Mouse (Mus musculus) urinary bladder, adult 18-20 months (tissue): ENCODE data around the gene Ralgps2.

Source experiments
- DNase-seq, 2 experiments: peaks; one replicate each; pipeline ENCODE4 v3.0.0; 2022; ENCODE audit warnings: low spot score in 2 of 2, mixed read lengths in 2 of 2

Gene Ralgps2

GRCm38 (mm10) chr1:156955926-156956760, 16.7 kb upstream of the Ralgps2 start:
- DNase-seq: no peak

DNA sequence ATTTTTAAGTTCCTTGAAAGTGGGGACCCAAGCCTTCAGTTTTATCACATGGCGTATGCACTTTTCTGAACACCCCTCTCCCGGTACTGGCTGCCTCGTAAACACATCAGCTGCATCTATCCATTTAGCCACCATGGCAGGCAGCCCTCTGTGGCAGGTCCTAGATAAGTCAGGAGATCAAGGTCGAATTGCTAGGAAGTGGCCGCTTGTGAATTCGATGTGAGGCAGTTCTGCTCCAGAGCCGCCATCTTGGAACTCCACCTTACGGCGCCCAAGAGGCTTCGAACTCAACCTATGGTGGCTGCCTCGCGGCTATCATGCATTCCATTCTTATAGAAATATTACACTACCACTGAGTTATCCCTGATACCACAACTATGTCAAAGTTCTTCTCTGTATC, 14.8 kb upstream of the Ralgps2 start:
- DNase-seq: no peak

GRCm38 (mm10) chr1:156950354-156950753, 10.9 kb upstream of the Ralgps2 start:
- no peak for DNase-seq

DNA sequence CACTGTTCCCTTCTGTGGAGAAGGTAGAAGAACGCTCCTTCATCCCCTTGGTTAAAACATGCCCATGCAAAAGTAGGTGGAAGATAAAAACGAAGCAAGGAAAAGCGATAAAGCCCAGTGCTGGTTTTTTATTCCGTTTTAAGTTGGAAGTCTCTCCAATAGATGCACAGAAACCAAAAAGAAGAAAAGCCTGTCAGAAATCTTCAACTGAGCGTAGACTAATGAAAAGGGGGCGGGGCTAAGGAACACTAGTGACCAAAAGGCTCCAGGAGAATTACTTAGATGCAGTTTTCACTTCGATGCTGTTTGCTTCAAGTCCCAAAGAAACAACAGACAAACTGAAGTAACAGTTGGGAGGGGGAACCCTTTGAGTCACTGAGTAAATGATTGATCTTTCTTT, 1.2 kb upstream of the Ralgps2 start:
- no peak for DNase-seq

DNA sequence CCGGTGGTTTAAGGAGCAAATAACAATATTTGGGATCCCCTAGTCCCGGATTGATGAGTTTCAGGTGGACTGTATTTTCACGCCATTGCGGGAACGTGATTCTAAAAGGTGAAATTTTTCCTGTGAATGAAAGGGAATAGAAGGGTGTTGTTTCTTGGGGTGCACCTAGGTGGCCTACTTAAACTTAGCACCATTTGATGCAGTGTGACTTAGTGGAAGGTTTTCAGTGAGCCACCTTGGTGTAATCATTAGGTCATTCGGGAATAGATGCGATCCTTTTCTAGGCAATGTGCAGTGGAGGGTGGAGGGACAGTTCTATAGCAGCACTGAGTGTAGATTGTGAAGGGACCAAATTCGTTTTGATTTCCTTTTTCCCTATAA, 706 bp upstream of the Ralgps2 start:
- no peak for DNase-seq

DNA sequence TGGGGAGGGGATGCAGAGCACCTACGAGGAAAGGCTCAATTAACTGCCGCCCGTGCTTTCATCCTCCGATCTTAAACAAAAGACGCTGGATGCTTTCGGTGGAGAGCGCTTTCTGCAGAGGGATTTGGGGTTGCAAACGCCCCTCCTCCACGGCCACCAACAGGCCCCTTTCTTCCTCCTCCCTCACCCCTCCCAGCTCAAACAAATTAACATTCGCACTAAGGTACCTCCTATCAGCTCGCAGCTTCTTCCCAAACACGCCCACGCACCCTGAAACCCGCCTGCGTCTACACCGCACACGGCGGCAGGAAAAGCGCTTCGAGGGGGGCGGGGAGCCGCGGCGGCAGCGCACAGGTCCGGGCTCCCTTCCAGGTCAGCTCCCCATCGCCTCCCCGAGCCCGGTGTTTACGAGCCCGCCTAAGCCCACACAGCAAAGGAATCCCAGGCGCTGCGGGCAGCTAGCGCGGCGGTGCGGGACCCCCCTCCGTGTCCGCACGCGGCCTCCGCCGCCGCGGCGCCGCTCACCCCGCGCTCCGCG, 652 bp downstream of the Ralgps2 start:
- peak; percentile 47 to 57 for DNase-seq

GRCm38 (mm10) chr1:156937436-156937835, 2.0 kb downstream of the Ralgps2 start:
- DNase-seq: no peak

GRCm38 (mm10) chr1:156933712-156934111, 5.7 kb downstream of the Ralgps2 start:
- DNase-seq: no peak

- DNase-seq: no peak
Observed at GRCm38 (mm10) chr1:156932036-156932774, 7.2 kb downstream of the Ralgps2 start.

GRCm38 (mm10) chr1:156931106-156931870, 8.1 kb downstream of the Ralgps2 start:
- no peak for DNase-seq

DNA sequence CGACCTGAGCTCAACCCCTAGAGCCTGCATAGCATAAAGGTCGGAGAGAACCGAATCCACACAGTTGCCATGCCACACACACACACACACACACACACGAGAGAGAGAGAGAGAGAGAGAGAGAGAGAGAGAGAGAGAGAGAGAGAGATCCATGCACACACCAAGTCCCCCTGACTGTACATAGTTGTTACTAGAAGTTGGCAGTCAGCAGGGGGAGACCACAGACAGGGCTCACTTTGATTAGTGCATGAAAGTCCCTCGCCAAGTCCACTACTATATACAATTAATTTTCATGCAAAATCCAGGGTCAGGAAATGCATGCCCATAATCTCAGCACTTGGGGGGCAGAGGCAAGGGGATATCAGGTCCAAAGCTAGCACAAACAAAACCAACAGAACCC, 9.2 kb downstream of the Ralgps2 start:
- DNase-seq: no peak

DNA sequence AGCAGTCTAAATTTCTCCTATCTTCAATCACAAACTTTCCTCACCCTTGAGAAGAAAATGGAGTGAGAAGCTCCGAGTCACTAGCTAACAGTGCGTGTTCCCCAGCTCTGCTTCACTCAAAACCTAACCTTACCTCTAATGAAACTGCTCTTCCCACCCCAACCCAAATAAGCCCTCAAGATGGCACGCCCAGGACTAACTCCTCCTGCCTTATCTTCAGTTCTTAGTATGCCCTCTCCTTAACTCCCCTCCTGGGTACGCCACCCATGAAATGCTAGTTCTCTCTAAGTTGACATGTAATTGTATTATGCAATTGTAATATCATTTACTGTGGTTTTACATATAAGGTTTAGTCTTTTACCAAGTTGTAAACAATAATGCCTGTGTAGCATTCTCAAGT, 11.2 kb downstream of the Ralgps2 start:
- no peak for DNase-seq

- DNase-seq: no peak
Observed at GRCm38 (mm10) chr1:156923511-156923910, 15.9 kb downstream of the Ralgps2 start.

GRCm38 (mm10) chr1:156922921-156923320, 16.5 kb downstream of the Ralgps2 start:
- no peak for DNase-seq

DNA sequence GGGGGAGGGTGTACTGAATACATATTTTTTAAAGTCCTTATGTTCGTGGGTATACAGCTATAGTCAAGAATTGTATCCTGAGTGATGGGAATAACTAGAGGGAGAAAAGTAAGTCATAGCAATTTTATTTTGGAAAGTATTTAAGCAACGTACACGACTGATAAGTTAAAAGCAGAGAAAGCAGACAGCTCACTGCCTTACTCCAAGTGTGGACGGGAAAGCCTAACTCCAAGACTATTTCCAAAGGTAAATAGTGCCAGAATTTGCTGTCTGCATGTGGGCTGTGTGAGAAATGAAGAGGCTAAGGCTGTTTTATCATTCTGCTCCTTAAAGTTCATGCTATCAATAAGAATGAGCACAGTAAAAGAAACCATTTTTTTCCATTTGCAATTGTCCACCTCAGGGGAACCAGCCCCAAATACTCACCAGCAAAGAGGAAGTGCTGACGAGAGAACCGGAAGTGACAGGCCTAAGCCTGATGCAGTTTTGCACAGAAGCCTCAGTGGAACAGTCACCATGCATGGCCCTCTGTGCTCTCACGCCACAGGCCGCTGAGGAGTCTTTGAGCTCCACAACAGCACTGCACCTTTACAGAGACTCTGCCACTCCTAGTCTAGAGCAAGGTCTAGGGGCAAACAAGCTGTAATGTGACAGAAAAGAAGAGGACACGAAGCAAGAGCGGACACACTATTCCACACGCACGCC, 18.0 kb downstream of the Ralgps2 start:
- DNase-seq: no peak

DNA sequence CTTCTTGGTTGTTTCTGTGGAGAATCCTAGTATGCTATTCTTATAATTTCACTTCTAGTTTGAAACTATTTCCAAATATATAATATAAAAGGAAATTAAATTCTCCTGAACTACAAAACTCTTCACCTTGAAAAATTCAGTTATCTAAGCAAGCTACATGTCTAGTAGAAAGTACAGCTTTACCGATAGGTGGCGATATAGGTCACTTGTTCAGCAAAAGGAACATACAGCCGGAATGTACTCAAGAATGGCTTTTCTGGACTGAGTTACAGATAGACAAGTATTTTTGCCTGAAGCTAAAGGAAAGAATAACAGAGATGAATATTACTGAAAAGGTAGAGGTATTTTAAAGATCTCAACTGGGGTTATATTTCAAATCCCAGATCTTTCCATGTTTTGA, 22.0 kb downstream of the Ralgps2 start:
- DNase-seq: no peak

- no peak for DNase-seq
Observed at GRCm38 (mm10) chr1:156916361-156916760, 23.1 kb downstream of the Ralgps2 start.

GRCm38 (mm10) chr1:156914942-156915341, 24.5 kb downstream of the Ralgps2 start:
- no peak for DNase-seq

- DNase-seq: no peak
Observed at GRCm38 (mm10) chr1:156913190-156913589, 26.2 kb downstream of the Ralgps2 start.

DNA sequence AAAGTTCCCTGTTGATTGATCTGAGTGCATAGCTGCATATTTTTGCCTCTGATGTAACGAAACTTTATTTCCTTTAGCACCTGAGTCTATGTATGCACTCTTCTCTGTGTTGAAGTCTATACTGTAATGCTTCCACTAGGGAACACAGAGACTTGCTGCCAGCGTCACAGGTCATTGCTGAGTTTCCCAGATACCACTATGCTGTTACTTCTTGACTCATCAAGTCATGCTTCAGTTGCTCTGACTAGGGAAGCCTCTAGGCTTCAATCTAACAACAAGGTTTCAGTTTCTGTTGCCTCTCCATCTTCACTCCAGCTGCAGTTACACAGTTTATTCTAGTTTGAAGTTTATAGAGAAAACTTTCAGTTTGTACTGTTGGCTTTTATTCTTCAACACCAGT, 28.5 kb downstream of the Ralgps2 start:
- no peak for DNase-seq

GRCm38 (mm10) chr1:156909866-156910265, 29.6 kb downstream of the Ralgps2 start:
- no peak for DNase-seq
